Mouse (Mus musculus) kidney, embryonic 15.5 days (tissue): ENCODE measurements at regions not wholly inside any gene's neighbourhood (a gene's known extent, or its start where the extent isn't known, plus 50 kb on each side); places are given as distances from the start of the nearest gene placed in this dataset.

Experiments used
- ATAC-seq: fragments of 200-750 bp; cut with Nextera tagmentation; replicated peaks from 2 replicates; pipeline ENCODE4 v1.8.0; 2017; ENCODE audit warnings: moderate TSS enrichment; ENCODE audit not compliant: low FRiP score
- H3K27ac ChIP-seq: fragments of 300-500 bp; sonication (generic); 2 replicates; pipeline ENCODE4 v1.5.1; 2015; ENCODE audit warnings: mild to moderate bottlenecking, inconsistent platforms
- H3K27me3 ChIP-seq: fragments of 300-500 bp; sonication (generic); 2 replicates; pipeline ENCODE4 v1.6.1; 2015; ENCODE audit warnings: inconsistent platforms
- H3K36me3 ChIP-seq: fragments of 300-500 bp; sonication (generic); 2 replicates; pipeline ENCODE4 v1.6.1; 2015; ENCODE audit warnings: inconsistent platforms
- H3K4me1 ChIP-seq: fragments of 300-500 bp; sonication (generic); 2 replicates; pipeline ENCODE4 v1.6.1; 2015; ENCODE audit warnings: inconsistent platforms
- H3K4me2 ChIP-seq: fragments of 300-500 bp; sonication (generic); 2 replicates; pipeline ENCODE4 v1.6.1; 2015; ENCODE audit warnings: moderate library complexity, mild to moderate bottlenecking, inconsistent platforms
- H3K4me3 ChIP-seq: fragments of 300-500 bp; sonication (generic); replicated peaks from 2 replicates; pipeline ENCODE4 v1.5.1; 2015; ENCODE audit warnings: mild to moderate bottlenecking, inconsistent platforms
- H3K9ac ChIP-seq: fragments of 300-500 bp; sonication (generic); 2 replicates; pipeline ENCODE4 v1.6.1; 2015; ENCODE audit warnings: mild to moderate bottlenecking, inconsistent platforms
- H3K9me3 ChIP-seq: fragments of 300-500 bp; sonication (generic); replicated peaks from 2 replicates; pipeline ENCODE4 v1.6.1; 2016; ENCODE audit warnings: inconsistent platforms
- WGBS: fragments of 180-500 bp; shearing (Covaris S2); methylation state at CpG from one replicate; pipeline ENCODE4 v1.1.7; 2015; ENCODE audit warnings: mixed read lengths; 5-methylcytosine and 5-hydroxymethylcytosine counted together

GRCm38 (mm10) chr1:12466255-12466654 is 1052.3 kb downstream of the A830018L16Rik start:
- H3K4me1 ChIP-seq = no peaks in the 10 kb centered on the region
- ATAC-seq = no peak
- H3K4me2 ChIP-seq = no peak overlapping the region
- H3K9me3 ChIP-seq = no peaks in the 10 kb centered on the region
- H3K27me3 ChIP-seq = no peaks in the 10 kb centered on the region
- 97% methylated on average over 2 of the region's 2 CpGs for WGBS
- no peak overlapping the region for H3K27ac ChIP-seq
- H3K9ac ChIP-seq = no peak overlapping the region
- no peaks in the 10 kb centered on the region for H3K36me3 ChIP-seq
- no peak overlapping the region for H3K4me3 ChIP-seq

DNA sequence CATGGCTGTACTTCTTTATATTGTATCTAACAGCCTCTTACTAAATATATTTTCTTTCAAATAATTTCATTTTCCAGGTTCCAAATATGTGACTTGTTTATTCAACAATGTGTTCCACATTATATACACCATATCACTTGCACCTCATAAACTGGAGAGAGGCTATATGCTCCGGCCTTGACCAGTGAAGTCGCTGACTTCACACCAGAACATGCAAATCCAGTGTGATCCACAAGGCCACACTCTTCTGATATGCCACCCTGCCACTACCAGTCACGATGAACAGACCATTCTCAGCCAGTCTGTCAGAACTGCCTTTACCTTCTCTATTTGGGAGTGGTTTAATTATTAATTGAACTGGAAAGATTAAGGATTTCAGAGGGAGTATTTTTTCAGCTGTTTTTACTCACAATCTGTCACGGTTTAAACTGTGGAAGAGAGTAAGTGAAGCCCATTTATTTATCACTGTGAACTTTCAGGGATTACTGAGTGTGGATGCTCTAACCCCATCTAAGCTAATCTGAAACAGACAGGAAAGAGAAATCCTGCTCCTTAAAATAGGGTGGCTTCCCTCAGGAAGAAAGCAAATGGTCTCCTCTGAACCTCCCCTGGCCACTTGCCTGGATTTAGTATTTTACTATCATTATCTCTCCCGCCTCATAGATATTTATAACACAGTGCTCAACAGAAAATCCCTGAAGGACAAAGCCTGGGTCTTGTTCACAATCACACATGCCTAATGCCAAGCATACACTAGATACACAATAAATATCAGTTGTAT is 1065.3 kb downstream of the A830018L16Rik start:
- Histone ChIP-seq H3K36me3 (no peaks in the 10 kb centered on the region), H3K27me3 (no peaks in the 10 kb centered on the region), H3K4me3 (no peak overlapping the region), H3K4me1 (peaks cover 4% of the 10 kb centered on the region; the same call in 1 of the 2 replicates), H3K27ac (no peak overlapping the region), H3K9ac (no peak overlapping the region), H3K4me2 (no peak overlapping the region), H3K9me3 (no peaks in the 10 kb centered on the region)
- ATAC-seq = 0 out of 2 replicates have a peak, but pooled peaks have one; percentile 43
- WGBS = 42% methylated on average over 5 of the region's 5 CpGs

GRCm38 (mm10) chr1:12500442-12500841 is 1086.5 kb downstream of the A830018L16Rik start:
- 70% methylated on average over 3 of the region's 3 CpGs for WGBS
- H3K4me2 ChIP-seq = no peak overlapping the region
- no peaks in the 10 kb centered on the region for H3K36me3 ChIP-seq
- no peaks in the 10 kb centered on the region for H3K27me3 ChIP-seq
- H3K4me1 ChIP-seq = no peaks in the 10 kb centered on the region
- no peak overlapping the region for H3K9ac ChIP-seq
- no peaks in the 10 kb centered on the region for H3K9me3 ChIP-seq
- no peak for ATAC-seq
- H3K4me3 ChIP-seq = no peak overlapping the region
- H3K27ac ChIP-seq = no peak overlapping the region

DNA sequence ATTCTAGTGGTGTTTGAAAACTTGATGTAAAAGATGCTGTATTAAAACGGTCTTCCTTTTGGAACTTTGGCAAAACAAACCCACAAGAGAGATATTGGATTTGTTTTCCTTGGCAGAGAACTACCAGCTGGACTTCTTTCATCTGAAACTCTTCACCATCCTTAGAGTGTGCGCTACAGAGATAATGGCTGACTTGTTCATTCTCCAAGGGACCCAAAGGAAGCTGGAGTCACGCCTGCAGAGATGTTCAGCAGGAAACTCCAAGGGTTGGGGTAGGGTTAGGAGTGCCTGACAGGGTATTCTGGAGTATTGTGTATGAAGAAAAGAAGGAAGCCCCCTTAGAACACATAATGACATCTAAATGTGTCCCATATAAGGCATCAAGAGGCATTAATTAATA is 1094.1 kb downstream of the A830018L16Rik start:
- no peaks in the 10 kb centered on the region for H3K9me3 ChIP-seq
- no peaks in the 10 kb centered on the region for H3K27me3 ChIP-seq
- H3K4me1 ChIP-seq = peaks cover 4% of the 10 kb centered on the region
- no peak overlapping the region for H3K27ac ChIP-seq
- no peak overlapping the region for H3K4me3 ChIP-seq
- H3K4me2 ChIP-seq = no peak overlapping the region
- peak; percentile 66; the same call in 1 of the 2 replicates for ATAC-seq
- H3K9ac ChIP-seq = no peak overlapping the region
- H3K36me3 ChIP-seq = no peaks in the 10 kb centered on the region
- 34% methylated on average over 3 of the region's 3 CpGs for WGBS

- Histone ChIP-seq H3K9ac (no peak overlapping the region), H3K36me3 (no peaks in the 10 kb centered on the region), H3K4me2 (no peak overlapping the region), H3K9me3 (no peaks in the 10 kb centered on the region), H3K27ac (peak overlapping the region; percentile 18; the same call in 1 of the 2 replicates), H3K27me3 (no peaks in the 10 kb centered on the region), H3K4me1 (peaks cover 4% of the 10 kb centered on the region), H3K4me3 (no peak overlapping the region)
- WGBS = 37% methylated on average over 10 of the region's 10 CpGs
- ATAC-seq = no peak
These were observed 1096.4 kb downstream of the A830018L16Rik start for GRCm38 (mm10) chr1:12510129-12510816.

GRCm38 (mm10) chr1:12519601-12520000 is 1105.7 kb downstream of the A830018L16Rik start:
- H3K27ac ChIP-seq = no peak overlapping the region
- H3K4me3 ChIP-seq = no peak overlapping the region
- H3K36me3 ChIP-seq = no peaks in the 10 kb centered on the region
- no peak overlapping the region for H3K4me2 ChIP-seq
- no peaks in the 10 kb centered on the region for H3K27me3 ChIP-seq
- H3K9me3 ChIP-seq = no peaks in the 10 kb centered on the region
- H3K9ac ChIP-seq = no peak overlapping the region
- no peak for ATAC-seq
- no peaks in the 10 kb centered on the region for H3K4me1 ChIP-seq
- WGBS = 82% methylated on average over 4 of the region's 4 CpGs

- H3K9me3 ChIP-seq = no peaks in the 10 kb centered on the region
- H3K27ac ChIP-seq = no peak overlapping the region
- no peak overlapping the region for H3K9ac ChIP-seq
- H3K4me3 ChIP-seq = no peak overlapping the region
- no peaks in the 10 kb centered on the region for H3K4me1 ChIP-seq
- ATAC-seq = no peak
- H3K4me2 ChIP-seq = no peak overlapping the region
- H3K27me3 ChIP-seq = no peaks in the 10 kb centered on the region
- WGBS = 56% methylated on average over 4 of the region's 4 CpGs
- no peaks in the 10 kb centered on the region for H3K36me3 ChIP-seq
These were observed 1142.0 kb downstream of the A830018L16Rik start for GRCm38 (mm10) chr1:12555859-12556258.

DNA sequence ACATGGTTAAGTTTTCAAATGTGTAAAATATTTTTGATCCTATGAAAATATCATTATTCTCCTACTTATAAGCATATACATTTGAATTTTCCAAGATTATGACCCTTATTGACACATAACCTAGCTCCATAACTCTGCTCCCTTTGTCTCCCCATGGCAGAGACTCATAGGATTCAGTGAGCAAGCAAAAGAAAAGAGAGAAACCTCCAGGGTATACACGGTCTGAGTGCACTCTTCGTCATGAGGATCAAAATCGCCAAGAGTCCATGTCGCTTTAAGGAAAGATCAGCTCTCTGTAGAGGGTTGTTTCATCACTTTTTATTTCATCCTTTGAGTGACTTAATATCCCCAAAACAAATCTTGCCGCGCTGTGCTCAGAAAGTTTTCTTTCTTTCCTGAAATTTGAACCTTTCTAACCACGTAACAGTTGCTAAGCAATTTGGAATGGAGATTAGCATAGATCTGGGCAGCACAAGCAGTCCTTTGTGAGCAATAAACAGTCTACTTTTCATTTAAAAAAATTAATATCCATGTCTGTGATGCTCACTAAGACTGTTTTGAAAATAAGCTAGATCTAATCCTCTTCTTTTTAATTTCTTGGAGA is 1158.0 kb downstream of the A830018L16Rik start:
- Histone ChIP-seq H3K4me2 (no peak overlapping the region), H3K4me3 (no peak overlapping the region), H3K27me3 (no peaks in the 10 kb centered on the region), H3K9ac (no peak overlapping the region), H3K9me3 (no peaks in the 10 kb centered on the region), H3K36me3 (no peaks in the 10 kb centered on the region), H3K27ac (no peak overlapping the region), H3K4me1 (peaks cover under 1% of the 10 kb centered on the region; the same call in 1 of the 2 replicates)
- ATAC-seq = no peak
- WGBS = 55% methylated on average over 7 of the region's 7 CpGs

- Histone ChIP-seq H3K27me3 (no peaks in the 10 kb centered on the region), H3K4me2 (no peak overlapping the region), H3K4me3 (no peak overlapping the region), H3K27ac (no peak overlapping the region), H3K4me1 (peaks cover 5% of the 10 kb centered on the region; the same call in 1 of the 2 replicates), H3K9ac (no peak overlapping the region), H3K36me3 (no peaks in the 10 kb centered on the region), H3K9me3 (no peaks in the 10 kb centered on the region)
- ATAC-seq = no peak
- 76% methylated on average over 4 of the region's 4 CpGs for WGBS
These were observed 1158.9 kb downstream of the A830018L16Rik start for GRCm38 (mm10) chr1:12572770-12573169.

DNA sequence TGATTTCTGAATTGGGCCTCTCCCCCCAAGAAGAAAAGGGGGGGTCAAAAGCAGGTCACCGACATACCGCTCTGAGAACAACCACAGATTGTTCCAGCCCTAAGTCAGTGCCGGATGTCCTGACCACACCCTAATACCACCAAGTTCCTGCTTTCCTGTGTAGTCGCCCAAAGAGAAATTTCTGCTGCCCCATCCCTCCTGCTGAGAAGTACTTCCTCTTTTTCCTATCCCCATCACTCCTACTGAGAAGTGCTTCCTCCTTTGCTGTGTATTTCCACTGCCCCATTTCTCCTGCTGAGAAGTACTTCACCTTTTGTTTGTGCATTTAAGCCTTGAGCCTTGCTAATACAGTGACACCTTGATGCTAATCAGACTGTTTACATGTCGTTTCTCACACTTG is 1160.4 kb downstream of the A830018L16Rik start:
- H3K4me1 ChIP-seq = peaks cover 5% of the 10 kb centered on the region; the same call in 1 of the 2 replicates
- no peaks in the 10 kb centered on the region for H3K36me3 ChIP-seq
- WGBS = 83% methylated on average over 5 of the region's 5 CpGs

GRCm38 (mm10) chr1:12577027-12577703 is 1163.3 kb downstream of the A830018L16Rik start:
- Histone ChIP-seq H3K4me3 (no peak overlapping the region), H3K27ac (no peak overlapping the region), H3K4me1 (peaks cover 5% of the 10 kb centered on the region; the same call in 1 of the 2 replicates), H3K27me3 (no peaks in the 10 kb centered on the region), H3K9ac (no peak overlapping the region), H3K9me3 (no peaks in the 10 kb centered on the region), H3K4me2 (peak overlapping the region; percentile 32), H3K36me3 (no peaks in the 10 kb centered on the region)
- 8% methylated on average over 12 of the region's 13 CpGs for WGBS
- ATAC-seq = no peak

More for the DNA sequence above, 1160.4 kb downstream of the A830018L16Rik start:
- no peak for ATAC-seq
- Histone ChIP-seq H3K9me3 (no peaks in the 10 kb centered on the region), H3K4me3 (no peak overlapping the region), H3K4me2 (no peak overlapping the region), H3K27me3 (no peaks in the 10 kb centered on the region), H3K9ac (no peak overlapping the region), H3K27ac (no peak overlapping the region)
